Mouse (Mus musculus): ENCODE results near the gene Ugt1a2. TPM values are rescaled to one million over a fixed set of nuclear protein-coding genes. Genes with fewer than 3 reads are reported as not detected.

The Ugt1a2 gene
- not detected for polyA plus RNA-seq (2015; fragmentation: Illumina TruSeq; extraction: RNeasy Lipid Tissue Mini Kit (QIAGEN cat#74804); ENCODE audit: low read depth, low replicate concordance)

GRCm38 (mm10) chr1:88200456-88200855 is at the start of gene Ugt1a2:
Gene Ugt1a2, plus strand, starts transcription at chr1:88200601.

GRCm38 (mm10) chr1:88165711-88166110 is 34.7 kb upstream of the Ugt1a2 start, which contains the start of gene Ugt1a5:
Gene Ugt1a5, plus strand, starts transcription at chr1:88166012.

DNA sequence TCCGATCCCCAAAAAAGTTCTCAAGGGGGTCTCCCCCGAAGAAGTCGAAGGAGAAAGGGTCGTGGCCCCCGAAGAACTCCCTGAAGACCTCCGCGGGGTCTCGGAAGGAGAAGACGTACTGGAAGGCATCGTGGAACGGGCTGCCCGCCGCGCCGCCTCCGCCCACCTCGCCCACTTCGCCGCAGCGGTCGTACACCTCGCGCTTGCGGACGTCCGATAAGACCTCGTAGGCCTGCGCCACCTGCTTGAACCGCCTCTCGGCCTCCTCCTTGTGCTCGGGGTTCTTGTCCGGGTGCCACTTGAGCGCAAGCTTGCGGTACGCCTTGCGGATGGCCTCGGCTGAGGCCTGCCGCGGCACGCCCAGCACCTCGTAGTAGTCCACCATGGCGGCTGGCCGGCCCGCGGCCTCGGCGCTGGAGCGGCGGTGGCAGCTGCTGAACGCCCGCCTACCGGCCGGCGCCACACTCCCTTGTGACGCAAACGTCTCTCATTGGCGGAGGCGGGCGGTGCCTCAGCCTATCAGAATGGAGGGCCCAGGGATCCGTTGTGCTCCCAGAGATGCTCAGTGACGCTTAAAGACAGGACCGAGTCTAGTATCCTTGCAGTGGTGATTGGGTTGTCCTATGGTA is 5.0 kb downstream of the Ugt1a2 start, which contains the start of gene Dnajb3:
Gene Dnajb3 (minus strand): TSS at position 489 of the 629 bp plus-strand sequence.

GRCm38 (mm10) chr1:88211812-88212211 is 11.4 kb downstream of the Ugt1a2 start, which contains the start of gene Ugt1a1:
Gene Ugt1a1, plus strand, starts transcription at chr1:88211959.

GRCm38 (mm10) chr1:88226670-88227379 is 26.4 kb downstream of the Ugt1a2 start, which contains the start of gene Mroh2a:
Gene Mroh2a, plus strand, starts transcription at chr1:88226986.

Other genes with a start within 250 kb of the Ugt1a2 start
- 11.7 TPM for gene Usp40, start 192.1 kb upstream of the Ugt1a2 start, polyA plus RNA-seq (2015; fragmentation: Illumina TruSeq; extraction: RNeasy Lipid Tissue Mini Kit (QIAGEN cat#74804); ENCODE audit: low read depth, low replicate concordance)
- gene Ugt1a10, start 145.2 kb upstream of the Ugt1a2 start, polyA plus RNA-seq (2015; fragmentation: Illumina TruSeq; extraction: RNeasy Lipid Tissue Mini Kit (QIAGEN cat#74804); ENCODE audit: low read depth, low replicate concordance) = not detected
- not detected for gene Ugt1a9, start 129.8 kb upstream of the Ugt1a2 start, polyA plus RNA-seq (2015; fragmentation: Illumina TruSeq; extraction: RNeasy Lipid Tissue Mini Kit (QIAGEN cat#74804); ENCODE audit: low read depth, low replicate concordance)
- gene Ugt1a8, start 112.8 kb upstream of the Ugt1a2 start, polyA plus RNA-seq (2015; fragmentation: Illumina TruSeq; extraction: RNeasy Lipid Tissue Mini Kit (QIAGEN cat#74804); ENCODE audit: low read depth, low replicate concordance) = not detected
- 1.1 TPM for gene Ugt1a7c, start 105.5 kb upstream of the Ugt1a2 start, polyA plus RNA-seq (2015; fragmentation: Illumina TruSeq; extraction: RNeasy Lipid Tissue Mini Kit (QIAGEN cat#74804); ENCODE audit: low read depth, low replicate concordance)
- gene Ugt1a6b, start 97.3 kb upstream of the Ugt1a2 start, polyA plus RNA-seq (2015; fragmentation: Illumina TruSeq; extraction: RNeasy Lipid Tissue Mini Kit (QIAGEN cat#74804); ENCODE audit: low read depth, low replicate concordance) = not detected
- gene Ugt1a6a, start 65.8 kb upstream of the Ugt1a2 start, polyA plus RNA-seq (2015; fragmentation: Illumina TruSeq; extraction: RNeasy Lipid Tissue Mini Kit (QIAGEN cat#74804); ENCODE audit: low read depth, low replicate concordance) = 3.1 TPM
- gene Ugt1a5, start 34.6 kb upstream of the Ugt1a2 start, polyA plus RNA-seq (2015; fragmentation: Illumina TruSeq; extraction: RNeasy Lipid Tissue Mini Kit (QIAGEN cat#74804); ENCODE audit: low read depth, low replicate concordance) = not detected
- gene Dnajb3, start 5.2 kb downstream of the Ugt1a2 start, polyA plus RNA-seq (2015; fragmentation: Illumina TruSeq; extraction: RNeasy Lipid Tissue Mini Kit (QIAGEN cat#74804); ENCODE audit: low read depth, low replicate concordance) = 2.6 TPM
- not detected for gene Ugt1a1, start 11.4 kb downstream of the Ugt1a2 start, polyA plus RNA-seq (2015; fragmentation: Illumina TruSeq; extraction: RNeasy Lipid Tissue Mini Kit (QIAGEN cat#74804); ENCODE audit: low read depth, low replicate concordance)
- 0.28 TPM for gene Mroh2a, start 26.4 kb downstream of the Ugt1a2 start, polyA plus RNA-seq (2015; fragmentation: Illumina TruSeq; extraction: RNeasy Lipid Tissue Mini Kit (QIAGEN cat#74804); ENCODE audit: low read depth, low replicate concordance)
- 48.2 TPM for gene Hjurp, start 77.0 kb downstream of the Ugt1a2 start, polyA plus RNA-seq (2015; fragmentation: Illumina TruSeq; extraction: RNeasy Lipid Tissue Mini Kit (QIAGEN cat#74804); ENCODE audit: low read depth, low replicate concordance)
- 0.12 TPM for gene Trpm8, start 77.1 kb downstream of the Ugt1a2 start, polyA plus RNA-seq (2015; fragmentation: Illumina TruSeq; extraction: RNeasy Lipid Tissue Mini Kit (QIAGEN cat#74804); ENCODE audit: low read depth, low replicate concordance)
- 1.0 TPM for gene Spp2, start 206.4 kb downstream of the Ugt1a2 start, polyA plus RNA-seq (2015; fragmentation: Illumina TruSeq; extraction: RNeasy Lipid Tissue Mini Kit (QIAGEN cat#74804); ENCODE audit: low read depth, low replicate concordance)